Mouse (Mus musculus): ENCODE data around the gene a. TPM values are rescaled to one million over a fixed set of nuclear protein-coding genes. Genes with fewer than 3 reads are reported as not detected.
"Not testable (repeated sequence)": the region's sequence is repeated elsewhere in the genome, so short reads cannot be mapped to it uniquely, and the experiment has no call there.

Gene a
- polyA plus RNA-seq, 1 experiment from 2014 or later: 0.54 TPM

DNA sequence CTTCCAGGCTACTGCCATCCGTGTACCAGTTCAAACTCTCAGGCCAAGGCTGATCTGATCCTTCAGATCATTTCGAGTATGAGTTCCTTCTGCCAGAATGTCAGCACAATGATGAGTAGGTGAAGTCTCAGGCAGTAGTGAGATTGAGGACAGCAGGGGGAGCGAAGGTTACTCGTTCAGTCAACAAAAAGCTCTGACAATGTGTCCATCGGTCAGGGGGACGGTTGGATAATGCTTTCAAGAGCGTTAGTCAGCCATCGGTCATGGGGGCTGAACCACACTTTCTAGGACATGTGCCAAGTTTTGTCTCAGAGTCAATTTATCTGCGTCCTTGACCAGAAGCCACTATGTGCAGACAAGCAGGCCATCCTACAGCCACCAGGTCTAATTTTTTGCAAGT, 225.5 kb downstream of the a start:
- not testable (repeated sequence) for H3K36me3 ChIP-seq (ENCODE audit: control insufficient read depth, insufficient read depth, low read length); H3K4me2 ChIP-seq (ENCODE audit: low read length); H3K9me3 ChIP-seq (replicated peaks; ENCODE audit: control insufficient read depth, low read length, poor library complexity, severe bottlenecking); H3K4me1 ChIP-seq (ENCODE audit: control insufficient read depth, insufficient read depth, low read length); H3K9ac ChIP-seq (ENCODE audit: low read depth, low read length); H3K4me3 ChIP-seq (ENCODE audit: low read depth, low read length); H3K27ac ChIP-seq (ENCODE audit: low read length); H3K27me3 ChIP-seq (ENCODE audit: control insufficient read depth, insufficient read depth, low read depth, low read length); ATAC-seq
- 13% methylated on average over 5 of the region's 9 CpGs for WGBS

DNA sequence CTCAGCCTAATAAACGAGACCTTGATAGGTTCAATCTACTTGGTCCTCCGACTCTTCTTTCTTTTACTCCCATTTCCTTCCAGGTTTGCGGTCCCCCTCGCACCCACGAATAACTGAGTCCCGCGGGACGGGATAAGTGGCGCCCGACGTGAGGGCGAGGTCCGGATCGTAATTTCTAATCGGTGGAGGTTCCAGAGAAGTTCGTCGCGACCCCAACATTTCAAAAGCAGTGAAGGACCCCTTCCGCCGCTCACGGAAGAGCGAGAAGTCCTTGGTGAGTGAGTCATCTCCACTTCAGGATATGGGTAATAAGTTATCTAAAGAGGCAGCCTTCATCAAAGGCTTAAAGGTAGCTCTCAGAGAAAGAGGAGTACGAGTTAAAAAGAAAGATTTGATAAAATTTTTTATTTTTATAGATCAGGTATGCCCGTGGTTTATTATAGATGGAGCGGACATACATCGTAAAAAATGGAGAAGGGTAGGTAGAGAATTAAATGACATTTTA, 227.1 kb downstream of the a start, which contains the start of gene Gm14226:
Gm14226 (plus strand) TSS at position 16 of the 505 bp plus-strand sequence.
- not testable (repeated sequence) for ATAC-seq; H3K27me3 ChIP-seq (ENCODE audit: control insufficient read depth, insufficient read depth, low read depth, low read length); H3K36me3 ChIP-seq (ENCODE audit: control insufficient read depth, insufficient read depth, low read length); H3K9me3 ChIP-seq (replicated peaks; ENCODE audit: control insufficient read depth, low read length, poor library complexity, severe bottlenecking); H3K4me1 ChIP-seq (ENCODE audit: control insufficient read depth, insufficient read depth, low read length)
- Histone ChIP-seq H3K4me3 (ENCODE audit: low read depth, low read length) (peak within 1 kb of the TSS; percentile 43), H3K4me2 (ENCODE audit: low read length) (peak within 1 kb of the TSS; percentile 79), H3K9ac (ENCODE audit: low read depth, low read length) (peak within 1 kb of the TSS; percentile 60), H3K27ac (ENCODE audit: low read length) (peak within 1 kb of the TSS; percentile 73)
- WGBS: under 1% methylated on average over 23 of the region's 26 CpGs

DNA sequence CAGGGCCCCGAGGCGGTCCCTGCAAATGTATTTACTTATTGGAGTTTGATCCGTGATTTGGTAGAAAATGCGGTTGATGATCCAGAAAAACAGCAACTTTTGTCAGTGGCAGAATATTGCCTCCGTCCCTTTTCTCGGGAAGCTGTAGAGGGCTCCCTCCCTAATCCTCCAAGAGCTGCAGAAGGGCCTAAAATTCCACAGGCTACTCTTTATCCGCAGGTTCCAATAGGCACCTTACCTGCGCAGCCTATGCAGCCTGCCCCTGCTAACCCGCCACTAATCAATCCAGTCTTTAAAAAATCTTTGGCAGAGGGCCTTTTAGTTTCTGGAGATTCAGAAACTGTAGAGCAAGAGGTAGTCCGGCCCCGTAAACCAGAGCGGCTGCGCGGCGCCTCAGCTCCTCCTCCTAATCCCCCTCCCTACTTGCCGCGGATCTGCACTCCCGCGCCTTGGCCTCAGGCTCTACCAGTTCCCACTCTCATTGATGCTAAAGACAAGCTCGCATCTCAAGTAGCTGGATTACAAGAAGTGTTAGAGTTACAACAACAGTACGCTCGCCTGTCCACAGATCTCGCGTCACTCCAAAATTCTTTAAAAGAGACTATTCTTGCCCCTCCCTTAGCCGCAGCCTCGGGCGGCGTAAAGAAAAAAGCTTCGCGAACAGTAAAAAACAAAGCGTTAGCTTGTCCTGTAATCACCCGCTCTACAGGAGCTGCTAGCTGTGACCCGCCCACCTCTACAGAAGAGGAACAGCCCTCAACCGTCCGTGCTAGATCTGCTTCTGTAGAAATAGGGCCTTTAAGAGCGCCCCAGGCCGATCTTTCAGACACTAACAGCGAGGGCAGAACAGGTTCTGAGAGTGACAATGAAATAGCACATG, 227.8 kb downstream of the a start:
- Histone ChIP-seq H3K4me2 (ENCODE audit: low read length) (peak overlapping the region; percentile 79), H3K9me3 (replicated peaks; ENCODE audit: control insufficient read depth, low read length, poor library complexity, severe bottlenecking) (no peaks in the 10 kb centered on the region), H3K27ac (ENCODE audit: low read length) (peak overlapping the region; percentile 73), H3K9ac (ENCODE audit: low read depth, low read length) (peak overlapping the region; percentile 60), H3K4me1 (ENCODE audit: control insufficient read depth, insufficient read depth, low read length) (peaks cover 5% of the 10 kb centered on the region; the same call in 1 of the 2 replicates), H3K27me3 (ENCODE audit: control insufficient read depth, insufficient read depth, low read depth, low read length) (no peaks in the 10 kb centered on the region), H3K4me3 (ENCODE audit: low read depth, low read length) (peak overlapping the region; percentile 43), H3K36me3 (ENCODE audit: control insufficient read depth, insufficient read depth, low read length) (no peaks in the 10 kb centered on the region)
- under 1% methylated on average over 38 of the region's 38 CpGs for WGBS
- ATAC-seq: peak; percentile 96

- peak overlapping the region; percentile 43 for H3K4me3 ChIP-seq (ENCODE audit: low read depth, low read length)
- H3K36me3 ChIP-seq (ENCODE audit: control insufficient read depth, insufficient read depth, low read length): no peaks in the 10 kb centered on the region
- peak; percentile 88 for ATAC-seq
- H3K27me3 ChIP-seq (ENCODE audit: control insufficient read depth, insufficient read depth, low read depth, low read length): no peaks in the 10 kb centered on the region
- peak overlapping the region; percentile 60 for H3K9ac ChIP-seq (ENCODE audit: low read depth, low read length)
- under 1% methylated on average over 22 of the region's 22 CpGs for WGBS
- H3K4me1 ChIP-seq (ENCODE audit: control insufficient read depth, insufficient read depth, low read length): peaks cover 5% of the 10 kb centered on the region; the same call in 1 of the 2 replicates
- no peaks in the 10 kb centered on the region for H3K9me3 ChIP-seq (replicated peaks; ENCODE audit: control insufficient read depth, low read length, poor library complexity, severe bottlenecking)
- peak overlapping the region; percentile 79 for H3K4me2 ChIP-seq (ENCODE audit: low read length)
- peak overlapping the region; percentile 73 for H3K27ac ChIP-seq (ENCODE audit: low read length)
Observed at GRCm38 (mm10) chr2:155019673-155020072, 228.5 kb downstream of the a start.

DNA sequence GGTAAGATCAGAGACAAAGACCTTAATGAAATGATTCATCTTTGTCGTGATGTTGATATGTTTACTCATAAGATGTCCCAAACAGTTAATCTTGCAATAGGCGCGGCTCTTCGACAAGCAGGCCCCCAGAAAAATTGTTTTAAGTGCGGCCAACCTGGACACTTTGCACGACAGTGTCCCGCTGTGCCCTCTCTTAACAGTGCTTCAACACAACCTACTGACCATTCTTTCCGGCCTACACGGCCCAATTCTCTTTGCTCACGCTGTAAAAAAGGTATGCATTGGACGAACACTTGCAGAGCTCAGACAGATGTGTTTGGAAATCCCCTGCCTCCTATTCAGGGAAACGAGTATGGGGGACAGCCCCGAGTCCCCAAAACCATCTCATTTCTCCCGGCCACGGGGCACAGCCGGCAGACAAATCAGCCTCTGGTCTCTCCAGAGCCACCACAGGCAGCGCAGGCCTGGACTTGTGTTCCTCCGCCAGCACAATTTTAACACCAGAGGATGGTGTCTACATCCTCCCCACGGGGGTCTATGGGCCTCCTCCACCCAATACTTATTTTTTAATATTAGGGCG, 229.1 kb downstream of the a start:
- not testable (repeated sequence) for ATAC-seq

DNA sequence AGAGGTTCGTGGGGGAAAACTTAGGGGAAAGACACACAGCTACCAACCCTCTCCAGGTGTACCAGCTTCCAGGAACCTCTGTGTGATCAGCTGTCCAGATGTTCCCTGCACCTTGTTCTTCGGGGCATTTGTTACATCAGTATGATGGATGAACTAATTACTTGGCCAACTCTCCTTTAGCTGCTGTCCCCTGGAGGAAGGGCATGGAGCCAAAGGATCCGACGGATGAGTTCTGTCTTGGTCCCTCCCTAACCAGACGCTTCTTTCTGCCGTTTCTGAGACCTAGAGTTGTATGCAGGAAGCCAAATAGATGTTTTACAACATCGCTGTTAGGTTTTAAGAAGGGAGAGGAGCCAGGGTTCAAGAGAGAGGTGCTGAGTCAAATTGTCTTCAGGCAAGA, 239.6 kb downstream of the a start:
- Histone ChIP-seq H3K9ac (ENCODE audit: low read depth, low read length) (no peak overlapping the region), H3K4me1 (ENCODE audit: control insufficient read depth, insufficient read depth, low read length) (no peaks in the 10 kb centered on the region), H3K9me3 (replicated peaks; ENCODE audit: control insufficient read depth, low read length, poor library complexity, severe bottlenecking) (no peaks in the 10 kb centered on the region), H3K27me3 (ENCODE audit: control insufficient read depth, insufficient read depth, low read depth, low read length) (no peaks in the 10 kb centered on the region), H3K27ac (ENCODE audit: low read length) (no peak overlapping the region), H3K4me2 (ENCODE audit: low read length) (no peak overlapping the region), H3K36me3 (ENCODE audit: control insufficient read depth, insufficient read depth, low read length) (no peaks in the 10 kb centered on the region), H3K4me3 (ENCODE audit: low read depth, low read length) (no peak overlapping the region)
- WGBS: 76% methylated on average over 7 of the region's 7 CpGs
- no peak for ATAC-seq

More for the DNA sequence above, 229.1 kb downstream of the a start:
- H3K9me3 ChIP-seq (replicated peaks; ENCODE audit: control insufficient read depth, low read length, poor library complexity, severe bottlenecking); H3K4me3 ChIP-seq (ENCODE audit: low read depth, low read length); H3K36me3 ChIP-seq (ENCODE audit: control insufficient read depth, insufficient read depth, low read length); H3K27me3 ChIP-seq (ENCODE audit: control insufficient read depth, insufficient read depth, low read depth, low read length); H3K27ac ChIP-seq (ENCODE audit: low read length); H3K4me1 ChIP-seq (ENCODE audit: control insufficient read depth, insufficient read depth, low read length); H3K9ac ChIP-seq (ENCODE audit: low read depth, low read length): not testable (repeated sequence)
- 22% methylated on average over 20 of the region's 20 CpGs for WGBS
- H3K4me2 ChIP-seq (ENCODE audit: low read length): peak overlapping the region; percentile 79; the same call in 1 of the 2 replicates

- Histone ChIP-seq H3K4me1 (ENCODE audit: control insufficient read depth, insufficient read depth, low read length) (no peaks in the 10 kb centered on the region), H3K9ac (ENCODE audit: low read depth, low read length) (no peak overlapping the region), H3K27me3 (ENCODE audit: control insufficient read depth, insufficient read depth, low read depth, low read length) (no peaks in the 10 kb centered on the region), H3K36me3 (ENCODE audit: control insufficient read depth, insufficient read depth, low read length) (no peaks in the 10 kb centered on the region), H3K9me3 (replicated peaks; ENCODE audit: control insufficient read depth, low read length, poor library complexity, severe bottlenecking) (no peaks in the 10 kb centered on the region), H3K4me2 (ENCODE audit: low read length) (no peak overlapping the region), H3K27ac (ENCODE audit: low read length) (no peak overlapping the region), H3K4me3 (ENCODE audit: low read depth, low read length) (no peak overlapping the region)
- ATAC-seq: no peak
- WGBS: 37% methylated on average over 19 of the region's 19 CpGs
Observed at GRCm38 (mm10) chr2:155032938-155033710, 241.9 kb downstream of the a start.

DNA sequence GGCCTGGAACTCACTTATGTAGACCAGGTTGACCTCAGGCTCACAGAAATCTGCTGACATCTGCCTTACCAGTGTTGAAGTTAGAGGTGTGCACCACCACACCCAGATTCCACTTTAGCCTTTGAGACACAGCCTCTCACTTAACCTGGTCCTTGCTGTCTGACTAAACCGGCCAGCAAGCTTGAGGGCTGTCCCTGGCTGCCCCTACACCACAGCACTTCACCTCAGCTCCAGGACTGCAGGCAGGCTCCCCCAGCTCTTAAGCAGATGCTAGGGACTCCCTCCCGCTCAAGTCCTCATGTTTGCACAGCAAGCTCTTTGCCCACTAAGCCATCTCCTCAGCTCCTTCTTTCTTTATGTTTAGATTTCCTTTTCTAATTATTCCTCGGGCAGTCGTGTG, 248.8 kb downstream of the a start:
- H3K27me3 ChIP-seq (ENCODE audit: control insufficient read depth, insufficient read depth, low read depth, low read length): no peaks in the 10 kb centered on the region
- no peak for ATAC-seq
- no peaks in the 10 kb centered on the region for H3K4me1 ChIP-seq (ENCODE audit: control insufficient read depth, insufficient read depth, low read length)
- 75% methylated on average over 4 of the region's 4 CpGs for WGBS
- H3K4me2 ChIP-seq (ENCODE audit: low read length): no peak overlapping the region
- no peak overlapping the region for H3K27ac ChIP-seq (ENCODE audit: low read length)
- H3K9ac ChIP-seq (ENCODE audit: low read depth, low read length): no peak overlapping the region
- no peaks in the 10 kb centered on the region for H3K36me3 ChIP-seq (ENCODE audit: control insufficient read depth, insufficient read depth, low read length)
- H3K4me3 ChIP-seq (ENCODE audit: low read depth, low read length): no peak overlapping the region
- no peaks in the 10 kb centered on the region for H3K9me3 ChIP-seq (replicated peaks; ENCODE audit: control insufficient read depth, low read length, poor library complexity, severe bottlenecking)

Data from midbrain, embryonic 16.5 days (tissue).